Mouse (Mus musculus): ENCODE measurements around the gene Rhox12.

GRCm38 (mm10) chrX:38066175-38066574, 44.5 kb downstream of the Rhox12 start, which contains the start of gene Rhox10:
- TF ChIP-seq CTCF (IDR thresholded peaks at IDR 0.05; ENCODE audit: borderline replicate concordance, insufficient read depth, low read length) (no peak), POLR2A (IDR thresholded peaks at IDR 0.05; ENCODE audit: low read depth, low read length) (no peak)

Data from embryonic fibroblast, embryonic 13.5 days (primary cell).